Mouse (Mus musculus): ENCODE results near the gene Mlf2. TPM values are rescaled to one million over a fixed set of nuclear protein-coding genes. Genes with fewer than 3 reads are reported as not detected.

Mlf2 gene
- polyA plus RNA-seq, 1 experiment from 2014 or later, result 462 TPM

GRCm38 (mm10) chr6:124925173-124925793 is 5.9 kb upstream of the Mlf2 start:
- Histone ChIP-seq H3K27ac (no peak overlapping the region), H3K27me3 (no peaks in the 10 kb centered on the region), H3K9me3 (no peaks in the 10 kb centered on the region), H3K4me1 (replicated peaks) (peaks cover 23% of the 10 kb centered on the region), H3K36me3 (no peaks in the 10 kb centered on the region), H3K4me3 (replicated peaks) (no peak overlapping the region), H3K4me2 (replicated peaks) (no peak overlapping the region), H3K9ac (replicated peaks) (no peak overlapping the region; the same call in 1 of the 2 replicates)
- WGBS, result 44% methylated on average over 12 of the region's 12 CpGs
- ATAC-seq, result no peak

- Histone ChIP-seq H3K4me1 (replicated peaks) (peaks cover 20% of the 10 kb centered on the region), H3K27ac (no peak overlapping the region), H3K27me3 (no peaks in the 10 kb centered on the region), H3K9ac (replicated peaks) (no peak overlapping the region), H3K4me3 (replicated peaks) (no peak overlapping the region), H3K36me3 (no peaks in the 10 kb centered on the region), H3K4me2 (replicated peaks) (no peak overlapping the region), H3K9me3 (no peaks in the 10 kb centered on the region)
- 59% methylated on average over 5 of the region's 5 CpGs for WGBS
- no peak for ATAC-seq
Measured at GRCm38 (mm10) chr6:124925941-124926340, 5.2 kb upstream of the Mlf2 start.

DNA sequence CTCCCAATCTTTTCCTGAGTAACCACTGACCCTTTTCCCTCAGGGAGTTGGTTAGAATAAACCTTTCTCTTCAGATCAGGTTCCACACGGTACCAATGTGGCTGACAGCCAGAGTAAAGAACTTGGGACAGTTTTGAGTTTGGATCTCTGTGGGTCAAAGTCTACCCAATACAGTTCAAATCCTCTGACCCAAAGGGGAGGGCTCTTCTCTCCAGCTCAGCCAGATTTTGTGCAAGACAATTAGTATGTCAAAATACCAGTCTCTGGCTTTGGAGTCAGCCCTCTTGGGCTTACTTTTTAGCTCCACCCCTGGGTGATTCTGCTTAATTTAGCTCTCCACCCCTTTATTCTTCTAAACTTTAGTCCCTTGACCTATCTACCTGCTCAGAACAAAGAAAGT is 955 bp upstream of the Mlf2 start:
- 29% methylated on average over 1 of the region's 1 CpGs for WGBS
- Histone ChIP-seq H3K9me3 (no peaks in the 10 kb centered on the region; the same call in 1 of the 2 replicates), H3K27ac (peak overlapping the region; percentile 97), H3K4me3 (replicated peaks) (peak overlapping the region; percentile 97), H3K4me2 (replicated peaks) (peak overlapping the region; percentile 97), H3K27me3 (no peaks in the 10 kb centered on the region), H3K36me3 (peaks cover 24% of the 10 kb centered on the region), H3K9ac (replicated peaks) (peak overlapping the region; percentile 99; the same call in 1 of the 2 replicates), H3K4me1 (replicated peaks) (peaks cover 31% of the 10 kb centered on the region)
- no peak for ATAC-seq

GRCm38 (mm10) chr6:124931525-124932313 is 533 bp downstream of the Mlf2 start:
- H3K4me1 ChIP-seq (replicated peaks), result peaks cover 29% of the 10 kb centered on the region
- H3K9ac ChIP-seq (replicated peaks), result peak overlapping the region; percentile 99
- H3K27me3 ChIP-seq, result no peaks in the 10 kb centered on the region
- H3K4me2 ChIP-seq (replicated peaks), result peak overlapping the region; percentile 97
- H3K9me3 ChIP-seq, result no peaks in the 10 kb centered on the region; the same call in 1 of the 2 replicates
- WGBS, result 1% methylated on average over 47 of the region's 48 CpGs
- peaks cover 39% of the 10 kb centered on the region for H3K36me3 ChIP-seq
- H3K27ac ChIP-seq, result peak overlapping the region; percentile 97
- H3K4me3 ChIP-seq (replicated peaks), result peak overlapping the region; percentile 97
- peak; percentile 71 for ATAC-seq

- H3K36me3 ChIP-seq, result peaks cover 45% of the 10 kb centered on the region
- no peak for ATAC-seq
- peak overlapping the region; percentile 97 for H3K4me3 ChIP-seq (replicated peaks)
- H3K4me2 ChIP-seq (replicated peaks), result peak overlapping the region; percentile 97
- peak overlapping the region; percentile 99 for H3K9ac ChIP-seq (replicated peaks)
- H3K4me1 ChIP-seq (replicated peaks), result peaks cover 29% of the 10 kb centered on the region
- H3K27ac ChIP-seq, result peak overlapping the region; percentile 97
- WGBS, result 41% methylated on average over 12 of the region's 12 CpGs
- H3K27me3 ChIP-seq, result no peaks in the 10 kb centered on the region
- H3K9me3 ChIP-seq, result no peaks in the 10 kb centered on the region; the same call in 1 of the 2 replicates
Measured at GRCm38 (mm10) chr6:124932314-124932695, 1.1 kb downstream of the Mlf2 start.

DNA sequence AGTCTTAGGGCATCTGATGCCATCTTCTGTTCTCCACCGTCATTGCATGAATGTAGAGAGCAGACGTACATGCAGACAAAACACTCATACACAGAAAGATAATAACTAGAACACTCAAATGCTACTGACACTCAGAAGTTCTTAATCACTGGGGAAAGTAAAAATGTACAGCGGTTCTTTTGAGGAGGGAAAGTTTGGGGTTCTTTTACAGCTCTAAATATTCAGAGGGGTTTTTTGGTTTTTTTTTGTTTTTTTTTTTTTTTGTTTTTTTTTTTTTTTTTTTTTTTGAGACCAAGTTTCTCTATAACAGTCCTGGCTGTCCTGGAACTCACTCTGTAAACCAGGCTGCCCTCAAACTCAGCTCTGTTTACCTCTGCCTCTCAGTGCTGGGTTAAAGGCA is 1.9 kb downstream of the Mlf2 start:
- H3K27me3 ChIP-seq, result no peaks in the 10 kb centered on the region
- peak overlapping the region; percentile 97 for H3K4me3 ChIP-seq (replicated peaks)
- peaks cover 53% of the 10 kb centered on the region for H3K36me3 ChIP-seq
- no peak overlapping the region for H3K9ac ChIP-seq (replicated peaks)
- no peak overlapping the region for H3K27ac ChIP-seq
- H3K9me3 ChIP-seq, result no peaks in the 10 kb centered on the region; the same call in 1 of the 2 replicates
- H3K4me1 ChIP-seq (replicated peaks), result peaks cover 29% of the 10 kb centered on the region
- ATAC-seq, result no peak
- peak overlapping the region; percentile 97; the same call in 1 of the 2 replicates for H3K4me2 ChIP-seq (replicated peaks)
- WGBS, result 90% methylated on average over 3 of the region's 3 CpGs

DNA sequence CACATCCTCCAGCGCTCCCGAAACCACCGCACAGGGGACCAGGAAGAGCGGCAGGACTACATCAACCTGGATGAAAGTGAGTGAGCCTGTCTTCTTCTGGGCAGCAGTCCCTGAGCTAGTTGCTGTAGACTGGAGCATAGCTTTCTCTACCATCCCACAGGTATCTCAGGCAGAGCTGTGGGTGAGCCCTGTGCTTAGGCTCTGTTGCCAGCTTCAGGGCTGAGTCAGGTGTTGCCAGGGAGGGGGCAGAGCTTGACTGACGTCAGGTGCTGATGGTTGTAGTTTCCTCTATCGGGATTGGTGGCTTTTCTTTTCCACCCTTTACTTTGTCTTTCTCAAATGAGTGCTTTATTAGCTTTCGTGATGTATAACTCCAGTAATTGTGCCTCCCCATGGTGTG is 3.5 kb downstream of the Mlf2 start:
- H3K9me3 ChIP-seq, result no peaks in the 10 kb centered on the region; the same call in 1 of the 2 replicates
- peak overlapping the region; percentile 32; the same call in 1 of the 2 replicates for H3K9ac ChIP-seq (replicated peaks)
- peaks cover 29% of the 10 kb centered on the region for H3K4me1 ChIP-seq (replicated peaks)
- no peak overlapping the region for H3K4me3 ChIP-seq (replicated peaks)
- H3K27ac ChIP-seq, result no peak overlapping the region
- H3K27me3 ChIP-seq, result no peaks in the 10 kb centered on the region
- peaks cover 65% of the 10 kb centered on the region for H3K36me3 ChIP-seq
- no peak overlapping the region for H3K4me2 ChIP-seq (replicated peaks)
- WGBS, result 93% methylated on average over 7 of the region's 7 CpGs
- ATAC-seq, result no peak

- Histone ChIP-seq H3K27ac (no peak overlapping the region), H3K9ac (replicated peaks) (no peak overlapping the region), H3K4me3 (replicated peaks) (no peak overlapping the region), H3K27me3 (no peaks in the 10 kb centered on the region), H3K4me2 (replicated peaks) (no peak overlapping the region), H3K4me1 (replicated peaks) (peaks cover 23% of the 10 kb centered on the region), H3K36me3 (peaks cover 70% of the 10 kb centered on the region), H3K9me3 (no peaks in the 10 kb centered on the region; the same call in 1 of the 2 replicates)
- 84% methylated on average over 1 of the region's 1 CpGs for WGBS
- no peak for ATAC-seq
Measured at GRCm38 (mm10) chr6:124936681-124937080, 5.5 kb downstream of the Mlf2 start.

GRCm38 (mm10) chr6:124937493-124937892 is 6.3 kb downstream of the Mlf2 start:
- 86% methylated on average over 2 of the region's 2 CpGs for WGBS
- Histone ChIP-seq H3K4me2 (replicated peaks) (no peak overlapping the region), H3K36me3 (peaks cover 70% of the 10 kb centered on the region), H3K4me1 (replicated peaks) (peaks cover 17% of the 10 kb centered on the region), H3K4me3 (replicated peaks) (no peak overlapping the region), H3K9ac (replicated peaks) (no peak overlapping the region), H3K9me3 (no peaks in the 10 kb centered on the region; the same call in 1 of the 2 replicates), H3K27ac (no peak overlapping the region), H3K27me3 (no peaks in the 10 kb centered on the region)
- ATAC-seq, result no peak

GRCm38 (mm10) chr6:124938554-124938953 is 7.4 kb downstream of the Mlf2 start:
- H3K4me3 ChIP-seq (replicated peaks), result no peak overlapping the region

DNA sequence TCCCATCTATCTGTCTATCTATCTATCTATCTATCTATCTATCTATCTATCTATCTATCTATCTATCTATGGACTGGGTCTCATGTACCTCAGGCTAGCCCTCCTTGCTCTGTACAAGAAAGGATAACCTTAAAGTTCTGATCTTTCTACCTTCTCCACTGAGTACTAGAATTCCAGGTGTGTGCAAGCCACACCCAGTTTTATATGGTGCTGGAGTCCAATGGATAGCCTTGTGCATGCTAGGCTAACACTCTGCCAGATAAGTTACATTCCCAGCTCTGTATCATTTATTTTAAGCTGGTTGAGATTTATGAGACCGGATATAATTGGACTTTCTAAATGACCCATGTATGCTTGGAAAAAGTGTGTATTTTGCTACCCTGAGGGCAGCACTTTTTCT is 10.5 kb downstream of the Mlf2 start:
- Histone ChIP-seq H3K36me3 (peaks cover 31% of the 10 kb centered on the region), H3K4me2 (replicated peaks) (no peak overlapping the region), H3K9me3 (no peaks in the 10 kb centered on the region), H3K27ac (no peak overlapping the region), H3K4me3 (replicated peaks) (no peak overlapping the region), H3K4me1 (replicated peaks) (no peaks in the 10 kb centered on the region), H3K9ac (replicated peaks) (no peak overlapping the region), H3K27me3 (no peaks in the 10 kb centered on the region)
- WGBS, result 93% methylated on average over 1 of the region's 1 CpGs
- ATAC-seq, result no peak

More at GRCm38 (mm10) chr6:124938554-124938953, 7.4 kb downstream of the Mlf2 start:
- Histone ChIP-seq H3K36me3 (peaks cover 62% of the 10 kb centered on the region), H3K4me1 (replicated peaks) (peaks cover 11% of the 10 kb centered on the region), H3K9me3 (no peaks in the 10 kb centered on the region), H3K9ac (replicated peaks) (no peak overlapping the region), H3K4me2 (replicated peaks) (no peak overlapping the region), H3K27ac (no peak overlapping the region), H3K27me3 (no peaks in the 10 kb centered on the region)
- 94% methylated on average over 7 of the region's 7 CpGs for WGBS
- no peak for ATAC-seq

DNA sequence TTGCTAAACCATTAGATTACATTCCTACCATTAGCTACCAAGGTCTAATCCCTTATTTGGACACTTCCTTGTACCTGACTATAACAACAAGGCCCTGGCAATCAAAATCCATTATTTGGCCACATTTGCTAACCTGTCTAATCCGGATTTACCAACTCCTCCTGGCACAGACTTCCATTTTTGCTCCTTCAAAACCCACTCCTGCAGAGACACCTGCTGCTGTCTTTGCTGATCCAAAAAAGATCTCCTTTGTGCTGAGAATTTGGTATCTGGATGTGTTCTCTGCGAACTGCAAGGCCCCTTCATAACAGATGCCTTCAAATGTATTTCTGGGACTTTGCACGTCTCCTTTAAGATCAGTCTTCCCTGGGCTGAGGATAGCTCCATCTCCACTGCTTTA is 12.3 kb downstream of the Mlf2 start:
- no peak overlapping the region for H3K4me2 ChIP-seq (replicated peaks)
- H3K9ac ChIP-seq (replicated peaks), result no peak overlapping the region
- H3K27me3 ChIP-seq, result no peaks in the 10 kb centered on the region
- H3K36me3 ChIP-seq, result peaks cover 13% of the 10 kb centered on the region
- no peak overlapping the region for H3K27ac ChIP-seq
- ATAC-seq, result no peak
- no peak overlapping the region for H3K4me3 ChIP-seq (replicated peaks)
- H3K9me3 ChIP-seq, result no peaks in the 10 kb centered on the region
- H3K4me1 ChIP-seq (replicated peaks), result no peaks in the 10 kb centered on the region
- WGBS, result 93% methylated on average over 3 of the region's 3 CpGs

Data from midbrain, embryonic 13.5 days (tissue).